Mouse (Mus musculus) brain, embryonic 14.5 days (tissue): Measurements from ENCODE around the gene Hps3.

Source experiments
- CTCF ChIP-seq: fragments of 200-500 bp; IDR thresholded peaks from 2 replicates; pipeline ENCODE4 v1.5.1; 2012; ENCODE audit warnings: inconsistent platforms, mild to moderate bottlenecking, moderate library complexity, borderline replicate concordance; ENCODE audit not compliant: insufficient read depth, insufficient read length; ENCODE audit errors: extremely low read depth
- POLR2A ChIP-seq: fragments of 200-500 bp; IDR thresholded peaks from 2 replicates; pipeline ENCODE4 v1.6.1; 2012; ENCODE audit warnings: mild to moderate bottlenecking, inconsistent platforms, borderline replicate concordance; ENCODE audit not compliant: poor library complexity, insufficient read depth, insufficient read length, severe bottlenecking; ENCODE audit errors: extremely low read depth

GRCm38 (mm10) chr3:20027788-20028187, 7.3 kb downstream of the Hps3 start:
- TF ChIP-seq CTCF (no peak), POLR2A (no peak)
